Mouse (Mus musculus) C2C12 (cell line): ENCODE results near the gene Ncam1.

ENCODE experiments used
- CTCF ChIP-seq: IDR thresholded peaks from one replicate; pipeline ENCODE4 v1.5.1; 2011; ENCODE audit not compliant: control insufficient read depth, insufficient read depth, insufficient read length
- FOSL1 ChIP-seq: IDR thresholded peaks from one replicate; pipeline ENCODE4 v1.8.0; 2011; ENCODE audit warnings: mild to moderate bottlenecking, low read length; ENCODE audit not compliant: poor library complexity, insufficient read depth, severe bottlenecking
- MAX ChIP-seq: IDR thresholded peaks from one replicate; pipeline ENCODE4 v1.6.1; 2011; ENCODE audit warnings: mild to moderate bottlenecking, control low read depth
- MYOG ChIP-seq: IDR thresholded peaks from one replicate; pipeline ENCODE4 v1.6.1; 2011; ENCODE audit not compliant: control insufficient read depth, insufficient read length; ENCODE audit errors: extremely low read depth

DNA sequence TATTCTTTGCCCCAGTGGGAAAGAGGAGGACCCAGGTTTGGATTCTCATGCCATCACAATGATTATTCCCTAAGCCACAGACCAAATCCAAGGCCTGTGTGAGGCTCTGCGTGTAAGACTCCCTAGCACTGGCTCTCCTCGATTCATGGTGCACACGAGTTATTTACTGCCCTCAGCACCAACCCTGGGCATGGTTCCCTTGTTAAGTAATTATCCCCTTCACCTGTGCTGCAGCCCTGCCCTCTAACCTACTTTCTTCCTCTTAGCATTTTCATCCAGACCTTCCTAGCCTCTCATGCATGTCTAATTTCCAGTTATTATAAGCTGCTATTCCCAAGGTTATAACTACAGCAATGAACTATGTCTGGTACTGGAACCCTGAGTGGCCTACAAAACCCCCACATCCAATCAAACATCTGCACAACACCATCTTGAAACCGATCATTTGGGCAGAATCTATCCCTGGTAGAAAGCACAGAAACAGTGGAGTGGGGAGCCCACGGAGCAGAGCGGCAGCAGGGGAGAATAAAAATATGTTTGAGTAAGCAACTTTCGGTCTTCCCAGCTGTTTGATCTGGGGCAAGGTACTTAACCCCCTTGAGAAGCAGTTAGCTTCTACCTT, 116.8 kb downstream of the Ncam1 start:
- no peak for TF ChIP-seq CTCF
- TF ChIP-seq FOSL1: no peak
- no peak for TF ChIP-seq MAX
- TF ChIP-seq MYOG: no peak
